Mouse (Mus musculus) liver, adult 2 months (tissue): ENCODE measurements around the gene Tmem39b.

Source experiments
- CTCF ChIP-seq: fragments of 200-500 bp; IDR thresholded peaks from 2 replicates; pipeline ENCODE4 v1.5.1; 2011; ENCODE audit warnings: low read depth, low read length, control low read depth
- POLR2A ChIP-seq: fragments of 200-500 bp; IDR thresholded peaks from 2 replicates; pipeline ENCODE4 v1.6.1; 2011; ENCODE audit warnings: low read length, control low read depth; ENCODE audit not compliant: insufficient read depth; ENCODE audit errors: extremely low read depth

- peak; percentile 48 for TF ChIP-seq CTCF
- no peak for TF ChIP-seq POLR2A
Observed at GRCm38 (mm10) chr4:129701503-129702377, 5.1 kb upstream of the Tmem39b start.
